Mouse (Mus musculus) hindbrain, embryonic 16.5 days (tissue): ENCODE results near the gene Tmprss4. TPM values are rescaled to one million over a fixed set of nuclear protein-coding genes. Genes with fewer than 3 reads are reported as not detected.

Experiments
- ATAC-seq: fragments of 200-750 bp; cut with Nextera tagmentation; 2 replicates; pipeline ENCODE4 v1.8.0; 2017; ENCODE audit warnings: moderate TSS enrichment, moderate library complexity
- H3K27ac ChIP-seq: fragments of 300-500 bp; sonication (generic); 2 replicates; pipeline ENCODE4 v1.5.1; 2014; ENCODE audit warnings: low read depth, mild to moderate bottlenecking, control low read depth, low read length, moderate library complexity
- H3K27me3 ChIP-seq: fragments of 300-500 bp; sonication (generic); replicated peaks from 2 replicates; pipeline ENCODE4 v1.6.1; 2014; ENCODE audit warnings: low read length; ENCODE audit not compliant: control insufficient read depth, insufficient read depth
- H3K36me3 ChIP-seq: fragments of 300-500 bp; sonication (generic); 2 replicates; pipeline ENCODE4 v1.6.1; 2014; ENCODE audit warnings: mild to moderate bottlenecking, low read length, moderate library complexity, mixed read lengths; ENCODE audit not compliant: control insufficient read depth, insufficient read depth
- H3K4me1 ChIP-seq: fragments of 300-500 bp; sonication (generic); 2 replicates; pipeline ENCODE4 v1.6.1; 2014; ENCODE audit warnings: low read depth, low read length; ENCODE audit not compliant: control insufficient read depth, insufficient read depth
- H3K4me2 ChIP-seq: fragments of 300-500 bp; sonication (generic); 2 replicates; pipeline ENCODE4 v1.6.1; 2014; ENCODE audit warnings: mild to moderate bottlenecking, low read length, control low read depth, moderate library complexity
- H3K4me3 ChIP-seq: fragments of 300-500 bp; sonication (generic); 2 replicates; pipeline ENCODE4 v1.5.1; 2014; ENCODE audit warnings: mild to moderate bottlenecking, low read length, control low read depth, moderate library complexity
- H3K9ac ChIP-seq: fragments of 300-500 bp; sonication (generic); 2 replicates; pipeline ENCODE4 v1.6.1; 2014; ENCODE audit warnings: low read depth, mild to moderate bottlenecking, control low read depth, low read length, moderate library complexity
- H3K9me3 ChIP-seq: fragments of 300-500 bp; sonication (generic); 2 replicates; pipeline ENCODE4 v1.6.1; 2014; ENCODE audit warnings: mild to moderate bottlenecking, low read length, moderate library complexity; ENCODE audit not compliant: control insufficient read depth
- WGBS: fragments of 180-500 bp; shearing (Covaris S2); extraction: QIAGEN DNeasy Blood & Tissue Kit; methylation state at CpG from one replicate; pipeline ENCODE4 v1.1.7; 2014; 5-methylcytosine and 5-hydroxymethylcytosine counted together
- polyA plus RNA-seq: library from polyadenylated mRNA; unstranded; fragments of >200 nt; fragmentation: Nextera tagmentation; extraction: Ambion mirVana; gene quantifications from 2 replicates; pipeline ENCODE4 v1.2.1, GENCODE M21; 2015

Gene Tmprss4
- polyA plus RNA-seq, 1 experiment from 2014 or later: not detected

DNA sequence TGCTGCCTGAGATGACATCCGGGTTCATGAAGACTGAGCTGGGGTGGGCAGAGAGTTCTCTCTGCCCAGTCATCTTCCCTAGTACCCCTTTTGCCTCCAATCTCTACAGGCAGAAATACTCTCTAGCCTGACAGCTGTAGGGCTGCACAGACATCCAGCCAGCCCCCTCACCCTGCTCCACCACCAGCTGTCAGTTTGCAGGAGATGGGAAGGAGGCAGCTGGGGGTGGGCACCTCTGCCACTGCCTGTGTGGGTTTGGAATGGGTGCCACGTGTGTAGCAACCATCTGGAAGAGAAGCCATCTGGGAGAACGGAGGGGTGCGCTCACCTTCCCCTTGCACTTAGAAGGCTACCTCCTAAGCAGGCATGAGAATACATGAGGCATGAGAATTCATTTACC, 18.6 kb downstream of the Tmprss4 start:
- whole genome bisulfite sequencing: 60% methylated on average over 4 of the region's 4 CpGs
- Histone ChIP-seq H3K4me3 (no peak overlapping the region), H3K9ac (no peak overlapping the region), H3K27ac (no peak overlapping the region), H3K4me1 (no peaks in the 10 kb centered on the region; the same call in 1 of the 2 replicates), H3K36me3 (no peaks in the 10 kb centered on the region), H3K27me3 (no peaks in the 10 kb centered on the region), H3K4me2 (no peak overlapping the region), H3K9me3 (no peaks in the 10 kb centered on the region)
- no peak for ATAC-seq

DNA sequence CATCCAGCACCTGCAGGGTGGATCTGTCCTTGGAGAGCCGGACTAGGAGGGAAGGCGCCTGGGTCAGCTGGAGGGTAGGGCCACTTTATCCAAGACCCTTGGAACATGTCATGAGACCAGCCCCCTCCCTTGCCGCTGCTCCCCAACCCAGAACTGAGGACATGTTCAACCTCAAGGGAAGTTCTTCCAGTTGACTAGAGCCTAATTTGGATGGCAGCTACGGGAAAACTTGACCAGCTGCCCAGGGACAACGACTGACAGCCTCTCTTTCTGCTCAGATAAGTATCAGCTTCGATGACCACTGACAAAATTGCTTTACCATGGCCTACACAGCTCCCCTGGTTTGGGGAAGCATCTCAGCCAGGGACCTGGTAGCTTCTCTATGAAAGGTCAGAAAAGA, 20.6 kb downstream of the Tmprss4 start:
- 82% methylated on average over 6 of the region's 6 CpGs for WGBS
- Histone ChIP-seq H3K9me3 (no peaks in the 10 kb centered on the region), H3K4me3 (no peak overlapping the region), H3K27me3 (no peaks in the 10 kb centered on the region), H3K4me1 (no peaks in the 10 kb centered on the region; the same call in 1 of the 2 replicates), H3K27ac (no peak overlapping the region), H3K36me3 (no peaks in the 10 kb centered on the region), H3K9ac (no peak overlapping the region), H3K4me2 (no peak overlapping the region)
- ATAC-seq: no peak

DNA sequence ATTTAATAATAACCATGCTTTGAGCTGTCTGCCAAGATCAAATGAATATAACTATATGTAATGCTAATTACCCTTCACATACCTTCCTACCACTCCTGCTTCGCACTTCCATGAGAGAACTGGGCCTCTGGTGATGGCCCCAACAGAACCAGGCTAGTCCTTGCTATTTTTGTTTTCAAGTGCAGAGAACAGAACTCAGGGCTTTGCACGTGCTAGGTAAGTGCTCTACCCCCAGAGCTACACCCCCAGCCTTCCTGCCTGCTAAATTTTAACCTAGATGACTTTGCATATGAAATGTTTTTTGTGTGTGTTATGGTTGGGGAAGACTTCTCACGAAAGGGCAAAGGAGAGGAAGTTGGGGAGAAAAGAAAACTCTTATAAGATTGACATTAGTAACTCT, 21.4 kb downstream of the Tmprss4 start:
- H3K36me3 ChIP-seq: no peaks in the 10 kb centered on the region
- 56% methylated on average over 3 of the region's 3 CpGs for WGBS
- no peak overlapping the region for H3K4me3 ChIP-seq
- H3K4me2 ChIP-seq: no peak overlapping the region
- H3K27ac ChIP-seq: no peak overlapping the region
- no peaks in the 10 kb centered on the region; the same call in 1 of the 2 replicates for H3K4me1 ChIP-seq
- no peak overlapping the region for H3K9ac ChIP-seq
- H3K27me3 ChIP-seq: no peaks in the 10 kb centered on the region
- no peak for ATAC-seq
- no peaks in the 10 kb centered on the region for H3K9me3 ChIP-seq

DNA sequence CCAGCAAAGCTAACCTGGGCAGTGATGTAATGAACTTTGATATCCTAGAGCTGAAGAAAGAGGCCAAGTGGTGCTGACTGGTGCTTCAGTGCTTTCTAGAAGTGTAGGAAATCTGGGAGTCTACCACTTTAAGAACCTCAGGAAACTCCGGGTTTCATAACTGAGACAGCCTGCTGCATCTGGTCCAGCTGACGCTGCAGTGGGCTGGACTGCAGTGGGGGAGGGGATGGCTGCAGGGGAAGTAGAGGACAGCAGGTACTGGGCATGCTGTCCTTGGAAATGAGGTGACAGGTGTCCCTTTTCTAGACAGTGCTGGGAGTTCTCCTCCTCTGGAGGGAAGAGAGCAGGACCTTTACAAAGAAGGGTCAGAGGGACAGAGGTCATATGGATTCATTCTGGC, 22.1 kb downstream of the Tmprss4 start, which contains the start of gene BC049352:
BC049352 (plus strand) TSS at position 238 of the 400 bp plus-strand sequence.
- Histone ChIP-seq H3K4me2 (no peak within 1 kb of the TSS), H3K9me3 (no peaks in the 10 kb centered on the region), H3K4me3 (no peak within 1 kb of the TSS), H3K9ac (no peak within 1 kb of the TSS), H3K36me3 (no peaks in the 10 kb centered on the region), H3K27me3 (no peaks in the 10 kb centered on the region), H3K4me1 (no peaks in the 10 kb centered on the region; the same call in 1 of the 2 replicates), H3K27ac (no peak within 1 kb of the TSS)
- 36% methylated on average over 2 of the region's 2 CpGs for WGBS
- ATAC-seq: no peak

DNA sequence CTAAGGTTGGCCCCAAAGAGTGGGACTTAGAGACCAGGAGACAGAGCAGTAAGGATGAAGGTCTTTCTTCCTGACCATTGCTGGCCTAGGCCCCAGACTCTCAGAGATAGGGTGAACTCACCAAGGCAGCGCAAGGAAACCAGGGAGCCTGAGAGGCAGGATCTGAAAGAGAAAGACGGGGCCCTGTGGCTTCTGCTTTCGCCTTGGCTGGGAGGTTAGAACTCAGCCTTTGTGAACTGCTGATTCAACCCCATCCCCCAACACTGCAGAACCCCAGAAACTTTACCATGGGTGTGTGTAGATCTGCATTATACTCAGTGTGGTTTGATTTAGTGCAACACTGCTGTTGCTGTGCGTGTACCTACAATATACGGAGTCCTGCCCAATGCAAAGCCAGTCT, 24.6 kb downstream of the Tmprss4 start:
- WGBS: 87% methylated on average over 5 of the region's 5 CpGs
- H3K27me3 ChIP-seq: no peaks in the 10 kb centered on the region
- ATAC-seq: no peak

DNA sequence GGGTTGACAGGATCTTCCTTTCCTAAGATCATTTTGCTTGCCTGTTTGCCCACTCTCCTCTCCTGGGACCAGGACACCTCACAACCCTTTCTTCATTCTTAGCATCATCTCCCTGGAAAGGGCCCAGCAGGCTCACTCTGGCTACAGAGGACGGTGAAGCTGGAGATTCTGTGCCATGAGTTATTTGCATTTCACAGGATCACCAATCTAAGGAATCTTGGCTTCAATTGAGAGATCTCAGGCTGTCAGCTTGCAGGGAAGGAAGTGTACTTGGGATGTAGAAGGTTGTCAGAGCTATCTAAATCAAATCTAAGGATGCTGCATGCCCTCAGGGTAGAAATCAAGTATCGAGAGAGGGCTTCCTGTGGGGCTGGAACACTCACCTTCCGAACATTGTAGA, 30.4 kb downstream of the Tmprss4 start:
- Histone ChIP-seq H3K27me3 (no peaks in the 10 kb centered on the region), H3K9ac (no peak overlapping the region), H3K9me3 (no peaks in the 10 kb centered on the region; the same call in 1 of the 2 replicates), H3K36me3 (no peaks in the 10 kb centered on the region), H3K4me1 (no peaks in the 10 kb centered on the region), H3K4me2 (no peak overlapping the region), H3K4me3 (no peak overlapping the region), H3K27ac (no peak overlapping the region)
- 62% methylated on average over 3 of the region's 3 CpGs for WGBS
- ATAC-seq: no peak

More for the DNA sequence above, 24.6 kb downstream of the Tmprss4 start:
- H3K9ac ChIP-seq: no peak overlapping the region
- no peaks in the 10 kb centered on the region for H3K36me3 ChIP-seq
- no peak overlapping the region for H3K4me3 ChIP-seq
- no peaks in the 10 kb centered on the region; the same call in 1 of the 2 replicates for H3K4me1 ChIP-seq
- no peak overlapping the region for H3K27ac ChIP-seq
- no peaks in the 10 kb centered on the region for H3K9me3 ChIP-seq
- no peak overlapping the region for H3K4me2 ChIP-seq

DNA sequence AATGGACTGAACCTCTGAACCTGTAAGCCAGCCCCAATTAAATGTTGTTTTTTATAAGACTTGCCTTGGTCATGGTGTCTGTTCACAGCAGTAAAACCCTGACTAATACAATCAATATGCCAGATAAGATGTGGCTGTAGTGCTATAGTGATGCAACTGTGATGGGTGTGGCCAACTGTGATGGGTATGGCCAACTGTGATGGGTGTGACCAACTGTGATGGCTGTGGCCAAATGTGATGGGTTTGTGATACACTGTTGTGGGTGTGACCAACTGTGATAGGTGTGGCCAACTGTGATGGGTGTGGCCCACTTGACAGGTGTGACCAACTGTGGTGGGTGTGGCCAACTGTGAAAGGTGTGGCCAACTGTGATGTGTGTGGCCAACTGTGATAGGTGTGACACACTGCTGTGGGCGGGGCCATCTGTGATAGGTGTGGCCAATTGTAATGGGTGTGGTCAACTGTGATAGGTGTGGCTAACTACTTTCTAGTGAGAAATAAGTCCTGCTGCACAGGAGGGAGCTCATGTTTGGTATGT, 32.8 kb downstream of the Tmprss4 start:
- WGBS: 77% methylated on average over 1 of the region's 1 CpGs
- no peaks in the 10 kb centered on the region for H3K36me3 ChIP-seq
- no peak overlapping the region for H3K27ac ChIP-seq
- H3K9me3 ChIP-seq: no peaks in the 10 kb centered on the region; the same call in 1 of the 2 replicates
- no peaks in the 10 kb centered on the region for H3K4me1 ChIP-seq
- H3K4me2 ChIP-seq: no peak overlapping the region
- H3K27me3 ChIP-seq: no peaks in the 10 kb centered on the region
- no peak for ATAC-seq
- H3K9ac ChIP-seq: no peak overlapping the region
- H3K4me3 ChIP-seq: no peak overlapping the region

DNA sequence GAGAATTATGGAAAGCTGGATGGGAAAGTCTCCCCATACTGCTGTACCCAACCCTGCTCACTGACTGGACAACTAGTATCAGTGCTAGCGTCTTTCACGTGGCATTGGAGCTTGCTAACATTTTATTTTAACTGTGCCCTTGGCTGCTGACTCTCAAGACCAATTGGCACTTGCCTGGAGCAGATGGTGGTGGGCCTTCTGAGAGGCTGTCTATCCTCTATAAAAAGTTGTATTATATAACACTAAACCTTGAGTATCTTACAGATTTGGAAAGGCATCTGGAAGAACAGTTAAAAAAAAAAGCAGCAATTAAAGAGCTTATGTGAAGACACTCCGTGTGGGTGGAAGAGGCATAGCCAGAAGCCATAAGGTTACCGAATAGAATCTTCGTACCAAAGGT, 33.7 kb downstream of the Tmprss4 start:
- ATAC-seq: no peak

DNA sequence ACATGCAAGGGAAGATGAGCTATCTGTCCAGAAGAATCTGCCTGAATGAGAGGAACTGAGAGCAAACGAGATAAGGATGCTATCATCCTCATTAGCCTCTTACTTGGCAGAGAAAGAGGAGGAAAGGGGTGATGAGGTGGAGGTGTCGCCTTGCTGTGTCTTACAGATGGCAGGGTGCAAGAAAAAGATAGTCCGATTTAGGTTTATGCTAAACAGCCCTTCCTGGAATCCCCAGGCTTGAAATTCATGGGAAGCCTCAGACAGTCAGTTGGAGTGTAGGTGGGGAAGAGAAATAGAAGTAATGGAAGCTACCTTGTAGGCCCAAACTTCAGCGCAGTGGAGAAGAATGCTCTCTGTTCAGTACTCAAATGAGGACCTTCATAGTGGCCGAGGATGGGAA, 36.0 kb downstream of the Tmprss4 start:
- Histone ChIP-seq H3K27me3 (no peaks in the 10 kb centered on the region), H3K36me3 (no peaks in the 10 kb centered on the region), H3K9me3 (no peaks in the 10 kb centered on the region; the same call in 1 of the 2 replicates), H3K4me1 (no peaks in the 10 kb centered on the region), H3K4me2 (no peak overlapping the region), H3K4me3 (no peak overlapping the region), H3K9ac (no peak overlapping the region), H3K27ac (no peak overlapping the region)
- 83% methylated on average over 5 of the region's 5 CpGs for WGBS
- no peak for ATAC-seq

More for the DNA sequence above, 33.7 kb downstream of the Tmprss4 start:
- 92% methylated on average over 5 of the region's 5 CpGs for WGBS
- Histone ChIP-seq H3K4me1 (no peaks in the 10 kb centered on the region), H3K27me3 (no peaks in the 10 kb centered on the region), H3K4me2 (no peak overlapping the region), H3K36me3 (no peaks in the 10 kb centered on the region), H3K9me3 (no peaks in the 10 kb centered on the region; the same call in 1 of the 2 replicates), H3K27ac (no peak overlapping the region), H3K9ac (no peak overlapping the region), H3K4me3 (no peak overlapping the region)
